Mouse (Mus musculus): ENCODE results near the gene Gk5. TPM values are rescaled to one million over a fixed set of nuclear protein-coding genes. Genes with fewer than 3 reads are reported as not detected.

Gk5 gene
- polyA plus RNA-seq, 2 experiments = 0.41 to 0.51 TPM

- no peak overlapping the region for H3K4me3 ChIP-seq (ENCODE audit: insufficient read depth in 1 of 2, low read depth in 2 of 2, low read length in 2 of 2)
- peaks cover 3 to 4% of the 10 kb centered on the region in 2 experiments; a peak in 3 of 4 replicates for H3K4me1 ChIP-seq (replicated peaks; ENCODE audit: control insufficient read depth in 2 of 2, insufficient read depth in 2 of 2, low read length in 1 of 2)
- no peak overlapping the region for H3K27ac ChIP-seq
- TF ChIP-seq CTCF (IDR thresholded peaks at IDR 0.05; ENCODE audit: low read depth) (no peak), EP300 (IDR thresholded peaks at IDR 0.05; ENCODE audit: low read depth) (no peak)
- no peak overlapping the region for H3K9ac ChIP-seq (replicated peaks)
- ATAC-seq (ENCODE audit: insufficient read depth) (no peak), DNase-seq (ENCODE audit: low read depth in 3 of 3, low spot score in 3 of 3) (no peak)
- H3K36me3 ChIP-seq (replicated peaks; ENCODE audit: control insufficient read depth, insufficient read depth, low read depth) = no peaks in the 10 kb centered on the region
- H3K9me3 ChIP-seq (ENCODE audit: control insufficient read depth, low read length) = no peaks in the 10 kb centered on the region
- H3K27me3 ChIP-seq (ENCODE audit: control insufficient read depth, insufficient read depth, low read length) = no peaks in the 10 kb centered on the region
- H3K4me2 ChIP-seq (ENCODE audit: low read depth) = no peak overlapping the region
- WGBS (ENCODE audit: insufficient replicate concordance) = 75% methylated on average over 6 of the region's 6 CpGs
Observed at GRCm38 (mm10) chr9:96116801-96117200, 2.4 kb upstream of the Gk5 start.

GRCm38 (mm10) chr9:96118216-96118615 is 946 bp upstream of the Gk5 start:
- 68% methylated on average over 4 of the region's 4 CpGs for WGBS (ENCODE audit: insufficient replicate concordance)
- ATAC-seq (ENCODE audit: insufficient read depth) (no peak), DNase-seq (ENCODE audit: low read depth in 3 of 3, low spot score in 3 of 3) (no peak)
- H3K27ac ChIP-seq = no peak overlapping the region
- no peaks in the 10 kb centered on the region for H3K36me3 ChIP-seq (replicated peaks; ENCODE audit: control insufficient read depth, insufficient read depth, low read depth)
- TF ChIP-seq EP300 (IDR thresholded peaks at IDR 0.05; ENCODE audit: low read depth) = no peak
- TF ChIP-seq CTCF (IDR thresholded peaks at IDR 0.05; ENCODE audit: low read depth) = no peak
- no peak overlapping the region for H3K9ac ChIP-seq (replicated peaks)
- no peak overlapping the region for H3K4me3 ChIP-seq (ENCODE audit: insufficient read depth in 1 of 2, low read depth in 2 of 2, low read length in 2 of 2)
- peak overlapping the region; percentile 91 for H3K4me2 ChIP-seq (ENCODE audit: low read depth)
- no peaks in the 10 kb centered on the region for H3K27me3 ChIP-seq (ENCODE audit: control insufficient read depth, insufficient read depth, low read length)
- no peaks in the 10 kb centered on the region for H3K9me3 ChIP-seq (ENCODE audit: control insufficient read depth, low read length)
- peaks cover 3 to 4% of the 10 kb centered on the region in 2 experiments; a peak in 3 of 4 replicates for H3K4me1 ChIP-seq (replicated peaks; ENCODE audit: control insufficient read depth in 2 of 2, insufficient read depth in 2 of 2, low read length in 1 of 2)

GRCm38 (mm10) chr9:96127972-96128371 is 8.8 kb downstream of the Gk5 start:
- 59% methylated on average over 5 of the region's 5 CpGs for WGBS (ENCODE audit: insufficient replicate concordance)
- H3K4me3 ChIP-seq (ENCODE audit: insufficient read depth in 1 of 2, low read depth in 2 of 2, low read length in 2 of 2) = no peak overlapping the region
- TF ChIP-seq CTCF (IDR thresholded peaks at IDR 0.05; ENCODE audit: low read depth) = peak; percentile 20
- TF ChIP-seq EP300 (IDR thresholded peaks at IDR 0.05; ENCODE audit: low read depth) = no peak
- no peaks in the 10 kb centered on the region for H3K4me1 ChIP-seq (replicated peaks; ENCODE audit: control insufficient read depth in 2 of 2, insufficient read depth in 2 of 2, low read length in 1 of 2)
- no peaks in the 10 kb centered on the region for H3K9me3 ChIP-seq (ENCODE audit: control insufficient read depth, low read length)
- no peaks in the 10 kb centered on the region for H3K36me3 ChIP-seq (replicated peaks; ENCODE audit: control insufficient read depth, insufficient read depth, low read depth)
- no peaks in the 10 kb centered on the region for H3K27me3 ChIP-seq (ENCODE audit: control insufficient read depth, insufficient read depth, low read length)
- DNase-seq (ENCODE audit: low read depth in 3 of 3, low spot score in 3 of 3) (no peak), ATAC-seq (ENCODE audit: insufficient read depth) (no peak)
- no peak overlapping the region for H3K4me2 ChIP-seq (ENCODE audit: low read depth)
- H3K27ac ChIP-seq = no peak overlapping the region
- H3K9ac ChIP-seq (replicated peaks) = no peak overlapping the region

DNA sequence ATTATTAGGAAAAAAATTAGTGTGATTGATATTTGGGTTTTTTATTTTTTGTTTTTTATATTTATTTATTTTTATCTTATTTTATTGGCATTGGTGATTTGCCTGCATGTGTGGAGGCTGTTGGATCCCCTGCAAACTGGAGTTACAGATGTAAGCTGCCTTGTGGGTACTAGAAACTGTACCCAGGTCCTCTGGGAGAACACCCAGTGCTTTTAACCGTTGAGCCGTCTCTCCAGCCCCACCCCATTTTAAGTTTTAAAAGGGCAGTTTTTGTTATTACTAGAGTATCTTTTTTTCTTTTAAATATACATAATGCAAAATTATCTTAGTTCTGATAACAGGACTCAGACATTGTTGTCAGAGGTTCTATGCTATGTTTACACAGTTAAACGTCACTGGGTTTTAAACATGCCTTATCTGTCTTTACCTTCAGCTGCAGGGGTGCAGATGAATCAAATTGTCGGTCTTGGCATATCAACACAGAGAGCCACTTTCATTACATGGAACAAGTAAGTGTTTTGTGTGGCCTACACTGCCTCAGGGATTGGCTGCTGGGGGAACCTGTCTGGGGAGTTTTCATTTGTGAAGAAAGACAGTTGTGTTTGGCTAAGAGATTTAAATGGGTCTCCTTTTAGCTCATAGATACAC is 13.9 kb downstream of the Gk5 start:
- 26% methylated on average over 4 of the region's 4 CpGs for WGBS (ENCODE audit: insufficient replicate concordance)
- Histone ChIP-seq H3K4me1 (replicated peaks; ENCODE audit: control insufficient read depth in 2 of 2, insufficient read depth in 2 of 2, low read length in 1 of 2) (no peaks in the 10 kb centered on the region), H3K9me3 (ENCODE audit: control insufficient read depth, low read length) (no peaks in the 10 kb centered on the region), H3K27ac (no peak overlapping the region), H3K4me3 (ENCODE audit: insufficient read depth in 1 of 2, low read depth in 2 of 2, low read length in 2 of 2) (no peak overlapping the region), H3K9ac (replicated peaks) (no peak overlapping the region), H3K27me3 (ENCODE audit: control insufficient read depth, insufficient read depth, low read length) (no peaks in the 10 kb centered on the region), H3K36me3 (replicated peaks; ENCODE audit: control insufficient read depth, insufficient read depth, low read depth) (no peaks in the 10 kb centered on the region), H3K4me2 (ENCODE audit: low read depth) (no peak overlapping the region)
- TF ChIP-seq EP300 (IDR thresholded peaks at IDR 0.05; ENCODE audit: low read depth) = no peak
- no peak for TF ChIP-seq CTCF (IDR thresholded peaks at IDR 0.05; ENCODE audit: low read depth)
- DNase-seq (ENCODE audit: low read depth in 3 of 3, low spot score in 3 of 3) (no peak), ATAC-seq (ENCODE audit: insufficient read depth) (peak; percentile 35; the same call in 1 of the 2 replicates)

DNA sequence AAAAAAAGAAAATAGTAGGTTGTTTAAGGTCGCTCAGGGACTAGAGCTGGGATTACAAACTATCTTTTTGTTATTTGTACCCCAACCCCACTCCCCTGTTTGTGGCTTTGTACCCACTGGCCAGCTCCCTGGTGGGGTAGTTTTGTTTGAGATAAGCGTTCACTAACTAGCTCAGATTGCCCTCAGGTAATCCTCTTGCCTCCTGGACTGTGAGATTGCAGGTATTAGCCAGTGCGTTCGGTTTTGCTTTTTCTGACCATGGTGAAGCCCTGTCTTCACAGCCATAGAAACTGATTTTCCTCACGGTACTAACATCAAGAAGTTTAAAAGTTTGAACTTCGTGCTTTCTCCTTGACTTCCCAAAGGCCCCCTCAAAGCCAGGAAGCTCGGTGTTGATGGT is 15.3 kb downstream of the Gk5 start:
- no peaks in the 10 kb centered on the region for H3K36me3 ChIP-seq (replicated peaks; ENCODE audit: control insufficient read depth, insufficient read depth, low read depth)
- H3K4me3 ChIP-seq (ENCODE audit: insufficient read depth in 1 of 2, low read depth in 2 of 2, low read length in 2 of 2) = no peak overlapping the region
- no peaks in the 10 kb centered on the region for H3K27me3 ChIP-seq (ENCODE audit: control insufficient read depth, insufficient read depth, low read length)
- no peak overlapping the region for H3K4me2 ChIP-seq (ENCODE audit: low read depth)
- H3K9ac ChIP-seq (replicated peaks) = no peak overlapping the region
- DNase-seq (ENCODE audit: low read depth in 3 of 3, low spot score in 3 of 3) (no peak), ATAC-seq (ENCODE audit: insufficient read depth) (no peak)
- no peaks in the 10 kb centered on the region for H3K4me1 ChIP-seq (replicated peaks; ENCODE audit: control insufficient read depth in 2 of 2, insufficient read depth in 2 of 2, low read length in 1 of 2)
- H3K9me3 ChIP-seq (ENCODE audit: control insufficient read depth, low read length) = no peaks in the 10 kb centered on the region
- TF ChIP-seq EP300 (IDR thresholded peaks at IDR 0.05; ENCODE audit: low read depth) = no peak
- TF ChIP-seq CTCF (IDR thresholded peaks at IDR 0.05; ENCODE audit: low read depth) = no peak
- 69% methylated on average over 7 of the region's 7 CpGs for WGBS (ENCODE audit: insufficient replicate concordance)
- no peak overlapping the region for H3K27ac ChIP-seq
